Mouse (Mus musculus): Measurements from ENCODE around the gene Edn1.

Gene Edn1

DNA sequence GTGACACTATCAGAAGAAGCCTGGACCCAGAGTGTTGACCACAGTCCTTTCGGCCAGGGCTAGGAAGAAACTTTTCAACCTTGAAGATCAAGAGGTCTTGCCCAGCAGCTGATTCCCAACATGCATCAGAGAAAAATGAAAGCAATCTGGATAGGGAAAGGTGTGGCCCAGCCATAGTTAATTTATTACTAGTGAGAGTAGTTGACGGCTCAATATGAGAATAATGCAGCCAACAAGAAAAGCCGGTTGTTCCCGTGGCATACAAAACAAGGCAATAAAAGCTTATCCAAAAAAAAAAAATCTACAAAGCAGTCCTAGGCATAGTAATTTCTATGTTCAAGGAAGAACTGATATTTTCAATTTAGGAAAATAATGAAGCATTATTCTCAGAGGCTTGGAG is 16.5 kb downstream of the Edn1 start:
- DNase-seq, result peak; percentile 28

GRCm38 (mm10) chr13:42328576-42328975 is 27.3 kb downstream of the Edn1 start:
- DNase-seq, result no peak

GRCm38 (mm10) chr13:42331104-42331503 is 29.8 kb downstream of the Edn1 start:
- DNase-seq, result no peak

- no peak for DNase-seq
These were observed 33.7 kb downstream of the Edn1 start for GRCm38 (mm10) chr13:42334981-42335380.

GRCm38 (mm10) chr13:42336414-42336813 is 35.1 kb downstream of the Edn1 start:
- no peak for DNase-seq

DNA sequence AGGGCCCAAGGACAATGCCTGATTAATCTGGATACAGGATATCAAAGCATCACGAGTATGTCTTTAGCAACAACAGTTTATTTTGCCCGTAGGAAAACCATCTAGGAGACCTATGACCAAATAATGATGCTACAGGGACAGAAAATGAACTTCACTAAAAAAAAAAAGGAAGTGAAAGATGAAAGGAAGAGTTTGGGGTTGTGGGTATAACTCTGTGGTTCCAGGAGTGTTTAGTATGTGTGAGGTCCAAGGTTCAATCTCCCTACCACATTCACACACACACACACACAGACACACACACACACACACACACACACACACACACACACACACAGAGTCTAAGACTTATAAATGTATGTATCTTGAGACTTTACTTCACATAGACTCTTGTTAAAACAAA is 35.8 kb downstream of the Edn1 start:
- DNase-seq, result no peak

- DNase-seq, result peak; percentile 45
These were observed 38.2 kb downstream of the Edn1 start for GRCm38 (mm10) chr13:42339466-42339865.

DNA sequence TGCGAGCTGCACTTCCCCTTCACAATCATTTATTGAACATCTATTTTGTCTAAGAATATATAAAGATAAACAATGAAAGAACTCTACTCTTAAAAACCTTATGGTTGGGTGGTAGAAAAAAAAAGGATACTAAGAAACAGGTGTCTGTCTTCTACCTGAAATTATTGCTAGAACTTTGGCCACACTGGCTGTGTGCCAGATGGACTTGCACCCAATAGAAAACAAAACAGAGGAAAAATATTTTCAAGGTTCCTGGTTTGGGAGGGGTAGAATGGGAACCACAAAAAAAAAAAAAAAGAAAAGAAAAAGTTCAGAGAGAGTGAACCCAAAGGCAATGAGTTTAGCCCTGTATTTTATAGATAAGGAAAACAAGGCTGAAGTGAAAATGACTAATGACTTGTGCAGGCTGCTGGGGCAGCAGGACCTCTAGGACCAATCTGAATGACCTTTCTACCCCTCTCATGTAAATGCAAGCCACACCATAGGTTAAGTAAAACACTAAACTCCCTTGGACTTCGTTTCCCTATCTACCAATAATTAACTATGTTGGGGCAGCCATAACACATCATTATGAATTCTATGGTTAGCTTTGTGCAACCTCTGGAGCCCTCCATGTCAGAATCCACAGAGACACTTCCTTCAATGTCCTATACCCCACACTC is 40.7 kb downstream of the Edn1 start:
- DNase-seq, result peak; percentile 68

- no peak for DNase-seq
These were observed 44.2 kb downstream of the Edn1 start for GRCm38 (mm10) chr13:42345439-42345838.

- DNase-seq, result peak; percentile 62
These were observed 45.1 kb downstream of the Edn1 start for GRCm38 (mm10) chr13:42346414-42346813.

GRCm38 (mm10) chr13:42351675-42352074 is 50.4 kb downstream of the Edn1 start:
- no peak for DNase-seq

All from kidney, postnatal 14 days (tissue).